Mouse (Mus musculus): ENCODE results near the gene Pspn. TPM values are rescaled to one million over a fixed set of nuclear protein-coding genes. Genes with fewer than 3 reads are reported as not detected.

Pspn gene
- polyA plus RNA-seq, 1 experiment from 2014 or later, result 0.53 TPM

Other genes with a start within 250 kb of the Pspn start
- gene Nrtn, start 242.5 kb downstream of the Pspn start, polyA plus RNA-seq (2016; fragmentation: Nextera tagmentation; extraction: Ambion mirVana), result 3.3 and 7.4 TPM in 2 replicates
- gene Dus3l, start 235.3 kb downstream of the Pspn start, polyA plus RNA-seq (2016; fragmentation: Nextera tagmentation; extraction: Ambion mirVana), result 39.6 and 41.4 TPM in 2 replicates
- 1.3 and 2.1 TPM in 2 replicates for gene Prr22, start 229.8 kb downstream of the Pspn start, polyA plus RNA-seq (2016; fragmentation: Nextera tagmentation; extraction: Ambion mirVana)
- gene Rfx2, start 169.0 kb downstream of the Pspn start, polyA plus RNA-seq (2016; fragmentation: Nextera tagmentation; extraction: Ambion mirVana), result 4.0 and 4.8 TPM in 2 replicates
- gene Acsbg2, start 125.6 kb downstream of the Pspn start, polyA plus RNA-seq (2016; fragmentation: Nextera tagmentation; extraction: Ambion mirVana), result not detected in 2 replicates
- gene 1700061G19Rik, start 124.5 kb downstream of the Pspn start, polyA plus RNA-seq (2016; fragmentation: Nextera tagmentation; extraction: Ambion mirVana), result 0.33 and 0.40 TPM in 2 replicates
- gene Mllt1, start 64.6 kb downstream of the Pspn start, polyA plus RNA-seq (2016; fragmentation: Nextera tagmentation; extraction: Ambion mirVana), result 42.3 and 46.0 TPM in 2 replicates
- gene Acer1, start 17.9 kb downstream of the Pspn start, polyA plus RNA-seq (2016; fragmentation: Nextera tagmentation; extraction: Ambion mirVana), result not detected in 2 replicates
- 144 and 165 TPM in 2 replicates for gene Clpp, start 9.7 kb downstream of the Pspn start, polyA plus RNA-seq (2016; fragmentation: Nextera tagmentation; extraction: Ambion mirVana)
- 49.6 and 59.7 TPM in 2 replicates for gene Alkbh7, start 2.7 kb downstream of the Pspn start, polyA plus RNA-seq (2016; fragmentation: Nextera tagmentation; extraction: Ambion mirVana)
- 39.4 and 56.0 TPM in 2 replicates for gene Gtf2f1, start 11.3 kb upstream of the Pspn start, polyA plus RNA-seq (2016; fragmentation: Nextera tagmentation; extraction: Ambion mirVana)
- gene Gm17949, start 11.5 kb upstream of the Pspn start, polyA plus RNA-seq (2016; fragmentation: Nextera tagmentation; extraction: Ambion mirVana), result 0.12 and 0.36 TPM in 2 replicates
- gene Khsrp, start 31.5 kb upstream of the Pspn start, polyA plus RNA-seq (2016; fragmentation: Nextera tagmentation; extraction: Ambion mirVana), result 30.1 and 31.3 TPM in 2 replicates
- not detected in 2 replicates for gene Slc25a41, start 41.6 kb upstream of the Pspn start, polyA plus RNA-seq (2016; fragmentation: Nextera tagmentation; extraction: Ambion mirVana)
- 0.65 and 3.6 TPM in 2 replicates for gene Crb3, start 59.1 kb upstream of the Pspn start, polyA plus RNA-seq (2016; fragmentation: Nextera tagmentation; extraction: Ambion mirVana)
- gene Slc25a23, start 59.8 kb upstream of the Pspn start, polyA plus RNA-seq (2016; fragmentation: Nextera tagmentation; extraction: Ambion mirVana), result 8.6 and 8.7 TPM in 2 replicates
- 0.68 and 2.2 TPM in 2 replicates for gene Dennd1c, start 78.5 kb upstream of the Pspn start, polyA plus RNA-seq (2016; fragmentation: Nextera tagmentation; extraction: Ambion mirVana)
- gene Tubb4a, start 87.8 kb upstream of the Pspn start, polyA plus RNA-seq (2016; fragmentation: Nextera tagmentation; extraction: Ambion mirVana), result 9.1 and 14.7 TPM in 2 replicates
- gene Tnfsf9, start 105.3 kb upstream of the Pspn start, polyA plus RNA-seq (2016; fragmentation: Nextera tagmentation; extraction: Ambion mirVana), result 5.7 and 7.0 TPM in 2 replicates
- not detected in 2 replicates for gene Cd70, start 149.8 kb upstream of the Pspn start, polyA plus RNA-seq (2016; fragmentation: Nextera tagmentation; extraction: Ambion mirVana)
- 0.27 and 0.28 TPM in 2 replicates for gene Tnfsf14, start 194.2 kb upstream of the Pspn start, polyA plus RNA-seq (2016; fragmentation: Nextera tagmentation; extraction: Ambion mirVana)
- 0.46 and 5.3 TPM in 2 replicates for gene C3, start 228.1 kb upstream of the Pspn start, polyA plus RNA-seq (2016; fragmentation: Nextera tagmentation; extraction: Ambion mirVana)
- gene Gpr108, start 248.4 kb upstream of the Pspn start, polyA plus RNA-seq (2016; fragmentation: Nextera tagmentation; extraction: Ambion mirVana), result 25.2 and 28.6 TPM in 2 replicates
- 44.4 and 46.8 TPM in 2 replicates for gene Trip10, start 249.4 kb upstream of the Pspn start, polyA plus RNA-seq (2016; fragmentation: Nextera tagmentation; extraction: Ambion mirVana)